In genomic region chr3:83872853-83873252, GRCm38 (mm10) we compare ENCODE assay signal across 1 mouse cellular context. TPM values are rescaled to one million over a fixed set of nuclear protein-coding genes. Genes with fewer than 3 reads are reported as not detected.
"Had no signal": no experiment of that assay in that cellular context is flagged by ENCODE, and none has a peak within 500 bp of the region (broad histone marks: within the 10 kb centered on the region; RNA-seq: fewer than 3 reads in every experiment).

No protein-coding gene starts in this region.

RNA-seq across cellular contexts. Expression of gene Tlr2, which starts 31.3 kb away (rescaled TPM):
- polyA plus RNA-seq: erythroblast, embryonic 14.5 days had no signal
